Mouse (Mus musculus) mouse embryonic stem cell (cell line): Measurements from ENCODE around the gene Atxn2.

Experiments used
- in situ Hi-C, 2 experiments: fragments of 300-500 bp; cut with MboI; formaldehyde crosslinking; loops; 1 replicate in 1 of 2; 3 replicates in 1 of 2; pipeline ENCODE4 v1.14.3; 2019 to 2020; ENCODE audit warnings: low sequenced_read_pairs in 2 of 2, low pct_unique_long_range_greater_than_20kb in 1 of 2, mixed read lengths in 1 of 2; ENCODE audit not compliant: unreplicated experiment in 1 of 2

The Atxn2 gene

GRCm38 (mm10) chr5:121749633-121750032, 38.5 kb downstream of the Atxn2 start:
- in situ Hi-C loops, result no loop called here

GRCm38 (mm10) chr5:121757900-121758299, 46.8 kb downstream of the Atxn2 start:
- in situ Hi-C loops, result no loop called here

- in situ Hi-C loops, result no loop called here
Observed at GRCm38 (mm10) chr5:121758341-121758740, 47.2 kb downstream of the Atxn2 start.

- in situ Hi-C loops, result no loop called here
Observed at GRCm38 (mm10) chr5:121759921-121760320, 48.8 kb downstream of the Atxn2 start.

GRCm38 (mm10) chr5:121761459-121761858, 50.3 kb downstream of the Atxn2 start:
- in situ Hi-C loops, result no loop called here

- in situ Hi-C loops, result no loop called here
Observed at GRCm38 (mm10) chr5:121762949-121763348, 51.8 kb downstream of the Atxn2 start.

- in situ Hi-C loops, result no loop called here
Observed at GRCm38 (mm10) chr5:121765020-121765419, 53.9 kb downstream of the Atxn2 start.

GRCm38 (mm10) chr5:121766038-121766773, 55.1 kb downstream of the Atxn2 start:
- in situ Hi-C loops, result no loop called here

GRCm38 (mm10) chr5:121767564-121767963, 56.4 kb downstream of the Atxn2 start:
- in situ Hi-C loops, result no loop called here

GRCm38 (mm10) chr5:121769827-121770226, 58.7 kb downstream of the Atxn2 start:
- in situ Hi-C loops, result no loop called here

GRCm38 (mm10) chr5:121771611-121772010, 60.5 kb downstream of the Atxn2 start:
- in situ Hi-C loops, result no loop called here

- in situ Hi-C loops, result no loop called here
Observed at GRCm38 (mm10) chr5:121778485-121779119, 67.5 kb downstream of the Atxn2 start.

GRCm38 (mm10) chr5:121780180-121780579, 69.0 kb downstream of the Atxn2 start:
- in situ Hi-C loops, result no loop called here

- in situ Hi-C loops, result no loop called here
Observed at GRCm38 (mm10) chr5:121782467-121782866, 71.3 kb downstream of the Atxn2 start.

- in situ Hi-C loops, result no loop called here
Observed at GRCm38 (mm10) chr5:121783862-121784500, 72.8 kb downstream of the Atxn2 start.

- in situ Hi-C loops, result no loop called here
Observed at GRCm38 (mm10) chr5:121791026-121791425, 79.9 kb downstream of the Atxn2 start.

GRCm38 (mm10) chr5:121795800-121796199, 84.7 kb downstream of the Atxn2 start:
- in situ Hi-C loops, result no loop called here

- in situ Hi-C loops, result no loop called here
Observed at GRCm38 (mm10) chr5:121798447-121798846, 87.3 kb downstream of the Atxn2 start.

- in situ Hi-C loops, result no loop called here
Observed at GRCm38 (mm10) chr5:121807186-121807585, 96.0 kb downstream of the Atxn2 start.

- in situ Hi-C loops, result no loop called here
Observed at GRCm38 (mm10) chr5:121808202-121808601, 97.1 kb downstream of the Atxn2 start.
